Mouse (Mus musculus) inflammation-experienced regulatory T-cells (primary cell): ENCODE data around the gene D10Wsu102e. TPM values are rescaled to one million over a fixed set of nuclear protein-coding genes. Genes with fewer than 3 reads are reported as not detected.

ENCODE experiments used
- polyA plus RNA-seq, 2 experiments: library from polyadenylated mRNA; unstranded; fragments of 100-300 nt; shearing (Covaris generic); gene quantifications; one replicate each; pipeline ENCODE4 v1.2.1; 2017

Gene D10Wsu102e
- polyA plus RNA-seq = 1 to 10 TPM in 1 of 2 experiments, under 1 TPM in 1; 0.84 to 1.4 TPM

GRCm38 (mm10) chr10:83359956-83360355 lies at the start of gene D10Wsu102e:
Gene D10Wsu102e (plus strand): TSS chr10:83360221.

GRCm38 (mm10) chr10:83337159-83337951 lies 22.7 kb upstream of the D10Wsu102e start, which contains the start of gene Slc41a2:
Gene Slc41a2 (minus strand): TSS chr10:83337882.

GRCm38 (mm10) chr10:83533910-83534283 lies 173.9 kb downstream of the D10Wsu102e start, which contains the start of gene Aldh1l2:
Gene Aldh1l2 (minus strand): TSS chr10:83534140.

Other genes starting within 250 kb of the D10Wsu102e start
- 1 to 10 TPM; 2.0 to 3.7 TPM for gene Slc41a2, start 22.3 kb upstream of the D10Wsu102e start, polyA plus RNA-seq
- gene Aldh1l2, start 173.9 kb downstream of the D10Wsu102e start, polyA plus RNA-seq = 1 to 10 TPM; 1.1 to 1.7 TPM
- 10 to 100 TPM; 30.5 to 38.6 TPM for gene Washc4, start 183.5 kb downstream of the D10Wsu102e start, polyA plus RNA-seq